Mouse (Mus musculus) ZHBTc4 (cell line): ENCODE results near the gene Pip4k2b.
"Not testable (repeated sequence)": the region's sequence is repeated elsewhere in the genome, so short reads cannot be mapped to it uniquely, and the experiment has no call there.

Experiments used
- DNase-seq: peaks from one replicate; pipeline ENCODE4 v3.0.0-alpha.2; 2011; ENCODE audit warnings: low read depth, low spot score

The Pip4k2b gene

GRCm38 (mm10) chr11:97714784-97715760 lies 29.4 kb downstream of the Pip4k2b start:
- DNase-seq, result no peak

GRCm38 (mm10) chr11:97714356-97714755 lies 30.1 kb downstream of the Pip4k2b start:
- DNase-seq, result peak; percentile 51

- no peak for DNase-seq
Observed at GRCm38 (mm10) chr11:97713896-97714295, 30.6 kb downstream of the Pip4k2b start.

- DNase-seq, result no peak
Observed at GRCm38 (mm10) chr11:97712286-97712685, 32.2 kb downstream of the Pip4k2b start.

- DNase-seq, result peak; percentile 65
Observed at GRCm38 (mm10) chr11:97711200-97711900, 33.2 kb downstream of the Pip4k2b start.

- not testable (repeated sequence) for DNase-seq
Observed at GRCm38 (mm10) chr11:97710067-97710466, 34.4 kb downstream of the Pip4k2b start.

- DNase-seq, result peak; percentile 100
Observed at GRCm38 (mm10) chr11:97703039-97703826, 41.3 kb downstream of the Pip4k2b start, which contains the start of gene Psmb3. Psmb3 (plus strand) TSS chr11:97703399.

GRCm38 (mm10) chr11:97702393-97702745 lies 42.1 kb downstream of the Pip4k2b start:
- peak; percentile 77 for DNase-seq

GRCm38 (mm10) chr11:97701581-97702392 lies 42.7 kb downstream of the Pip4k2b start:
- DNase-seq, result no peak

- no peak for DNase-seq
Observed at GRCm38 (mm10) chr11:97700746-97701580, 43.5 kb downstream of the Pip4k2b start.

- DNase-seq, result peak; percentile 69
Observed at GRCm38 (mm10) chr11:97700003-97700745, 44.3 kb downstream of the Pip4k2b start, which contains the start of gene Pcgf2. Pcgf2 (minus strand) TSS chr11:97700497.

GRCm38 (mm10) chr11:97699626-97700002 lies 44.9 kb downstream of the Pip4k2b start:
- peak; percentile 96 for DNase-seq

- DNase-seq, result peak; percentile 92
Observed at GRCm38 (mm10) chr11:97698741-97699611, 45.5 kb downstream of the Pip4k2b start.

- DNase-seq, result peak; percentile 75
Observed at GRCm38 (mm10) chr11:97697891-97698529, 46.5 kb downstream of the Pip4k2b start.

- DNase-seq, result no peak
Observed at GRCm38 (mm10) chr11:97697199-97697890, 47.2 kb downstream of the Pip4k2b start.

- DNase-seq, result peak; percentile 81
Observed at GRCm38 (mm10) chr11:97696669-97697068, 47.8 kb downstream of the Pip4k2b start.
